Mouse (Mus musculus) bone marrow macrophage, adult 2 months (primary cell): ENCODE results near the gene Ccdc142.

ENCODE experiments used
- CTCF ChIP-seq: IDR thresholded peaks from 2 replicates; pipeline ENCODE4 v1.5.1; 2012; ENCODE audit warnings: low read depth, mild to moderate bottlenecking, low read length, moderate library complexity
- POLR2A ChIP-seq: IDR thresholded peaks from 2 replicates; pipeline ENCODE4 v1.6.1; 2012; ENCODE audit warnings: mild to moderate bottlenecking, low read depth, low read length, borderline replicate concordance

GRCm38 (mm10) chr6:83155552-83156238, 54.3 kb downstream of the Ccdc142 start:
- TF ChIP-seq POLR2A (no peak), CTCF (no peak)
